Mouse (Mus musculus) cortical plate, adult 2 months (tissue): ENCODE measurements around the gene Stc2. TPM values are rescaled to one million over a fixed set of nuclear protein-coding genes. Genes with fewer than 3 reads are reported as not detected.
A peak's percentile ranks its signal among the peaks of the same experiment; 100 is the strongest.

Experiments
- H3K27ac ChIP-seq: fragments of 200-500 bp; 2 replicates; pipeline ENCODE4 v1.5.1; 2012; ENCODE audit warnings: low read length, control low read depth, inconsistent platforms; ENCODE audit not compliant: insufficient read depth
- H3K4me1 ChIP-seq: fragments of 200-500 bp; 2 replicates; pipeline ENCODE4 v1.6.1; 2011; ENCODE audit warnings: low read length; ENCODE audit not compliant: control insufficient read depth, insufficient read depth
- H3K4me3 ChIP-seq: fragments of 200-500 bp; 2 replicates; pipeline ENCODE4 v1.5.1; 2011; ENCODE audit warnings: mild to moderate bottlenecking, low read length, control low read depth; ENCODE audit not compliant: insufficient read depth
- CTCF ChIP-seq: fragments of 200-500 bp; IDR thresholded peaks from 2 replicates; pipeline ENCODE4 v1.5.1; 2011; ENCODE audit warnings: mild to moderate bottlenecking, control low read depth, low read length; ENCODE audit not compliant: insufficient read depth; ENCODE audit errors: extremely low read depth
- POLR2A ChIP-seq: fragments of 200-500 bp; IDR thresholded peaks from 2 replicates; pipeline ENCODE4 v1.6.1; 2011; ENCODE audit warnings: mild to moderate bottlenecking, low read length, control low read depth; ENCODE audit not compliant: insufficient read depth; ENCODE audit errors: extremely low read depth
- polyA plus RNA-seq: library from polyadenylated mRNA; depleted of rRNA; stranded (reverse); fragments of >200 nt; gene quantifications from 2 replicates; pipeline ENCODE4 v1.2.3, GENCODE M21; 2012; rRNA removed

The Stc2 gene
- 1.1 and 1.2 TPM in 2 replicates for polyA plus RNA-seq

DNA sequence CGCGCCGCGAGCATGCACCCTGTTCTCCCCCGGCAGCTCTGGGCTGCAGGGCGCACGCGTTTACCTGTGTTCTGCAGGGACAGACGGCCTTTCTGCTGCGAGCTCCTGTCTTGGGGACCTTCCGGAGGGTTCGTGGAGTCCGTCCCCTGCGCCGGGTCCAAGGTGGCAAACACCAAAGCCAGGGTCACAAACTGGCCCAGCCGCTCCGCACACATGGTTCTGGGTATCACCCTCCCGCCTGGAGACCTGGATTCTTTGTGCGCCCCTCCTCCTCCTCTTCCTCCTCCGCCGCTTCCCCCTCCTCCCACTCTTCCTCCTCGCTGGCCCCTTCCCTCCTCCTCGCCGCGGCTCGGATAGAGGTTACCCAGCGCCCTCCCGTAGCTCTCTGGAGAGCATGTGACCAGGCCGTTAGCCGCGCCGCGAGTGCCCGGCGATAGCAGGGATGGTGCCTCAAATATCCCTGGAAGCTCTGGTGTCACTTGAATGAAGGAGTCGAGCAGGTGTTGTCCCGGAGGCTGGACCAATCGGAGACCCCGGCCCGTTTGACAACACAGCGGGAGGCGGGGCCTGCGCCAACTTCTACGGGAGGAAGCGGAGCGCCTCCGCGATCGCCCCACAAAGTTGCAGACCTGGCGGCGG, at the start of gene Stc2:
TSS of gene Stc2 (minus strand) at position 427 of the 639 bp plus-strand sequence.
- H3K27ac ChIP-seq, result no peak within 1 kb of the TSS
- H3K4me1 ChIP-seq, result peaks cover 1% of the 10 kb centered on the region; the same call in 1 of the 2 replicates
- no peak for TF ChIP-seq POLR2A
- TF ChIP-seq CTCF, result no peak
- H3K4me3 ChIP-seq, result peak within 1 kb of the TSS; percentile 64

DNA sequence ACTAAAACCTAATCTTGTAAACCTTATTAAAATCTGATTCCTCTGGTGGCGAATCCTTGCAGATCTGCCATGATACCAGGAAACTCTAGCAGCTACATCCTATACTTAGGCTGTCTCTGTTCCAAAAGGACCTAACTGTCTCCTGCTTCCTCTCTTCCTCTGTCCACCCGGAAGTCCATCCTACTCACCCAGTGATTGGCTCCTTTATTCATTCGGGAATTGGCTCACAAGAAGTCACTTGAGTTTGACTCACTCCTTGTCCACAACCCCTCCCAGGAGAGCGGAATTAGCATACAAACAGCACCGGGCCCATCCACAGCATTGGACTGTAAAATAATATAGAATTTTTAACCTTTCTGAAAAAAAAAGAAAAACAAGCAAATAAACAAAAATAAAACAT, 47.2 kb upstream of the Stc2 start:
- Histone ChIP-seq H3K4me3 (no peak overlapping the region), H3K4me1 (no peaks in the 10 kb centered on the region), H3K27ac (no peak overlapping the region)
- TF ChIP-seq CTCF, result no peak

DNA sequence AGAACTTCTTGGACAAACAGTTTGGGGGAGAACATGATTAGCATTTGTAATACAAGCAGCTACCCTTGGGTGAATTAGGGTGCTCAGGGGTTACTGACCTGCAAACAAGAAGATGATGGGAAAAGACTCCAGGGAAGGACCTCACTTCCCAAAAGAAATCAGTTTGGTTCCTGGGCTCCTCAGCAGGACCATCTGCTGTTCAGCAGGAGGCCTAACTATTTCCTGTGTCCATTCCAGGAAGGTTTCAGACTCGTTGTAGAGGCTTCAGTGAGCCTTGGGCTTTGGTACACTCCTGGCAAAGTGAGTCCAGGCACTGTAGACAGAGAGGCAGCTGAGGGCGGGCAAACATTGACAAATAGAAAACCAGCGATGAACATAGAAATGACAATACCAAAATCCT, 42.5 kb upstream of the Stc2 start:
- Histone ChIP-seq H3K4me3 (no peak overlapping the region), H3K27ac (no peak overlapping the region), H3K4me1 (no peaks in the 10 kb centered on the region)
- TF ChIP-seq POLR2A, result no peak
- TF ChIP-seq CTCF, result no peak

GRCm38 (mm10) chr11:31406736-31407135, 36.9 kb upstream of the Stc2 start:
- no peak for TF ChIP-seq CTCF
- TF ChIP-seq POLR2A, result no peak
- no peak overlapping the region for H3K4me3 ChIP-seq
- no peaks in the 10 kb centered on the region for H3K4me1 ChIP-seq
- no peak overlapping the region for H3K27ac ChIP-seq

DNA sequence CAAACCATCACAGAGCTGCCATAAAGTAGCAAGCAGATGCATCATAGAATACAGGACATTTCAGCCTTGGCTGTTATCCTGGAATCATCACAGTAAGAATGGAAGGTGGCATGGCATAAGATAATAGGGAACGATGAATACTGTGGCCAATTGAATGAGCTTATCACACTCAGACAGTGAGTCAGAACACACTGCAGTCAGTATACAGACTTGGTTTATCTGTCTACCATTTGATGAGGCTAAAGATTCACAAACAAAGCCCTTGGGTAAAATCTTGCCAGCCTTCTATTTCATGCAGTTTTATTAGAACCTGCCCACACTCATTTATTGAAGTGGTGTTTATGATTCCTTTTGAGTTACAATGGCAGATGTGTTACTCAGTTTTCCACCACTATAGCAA, 33.2 kb upstream of the Stc2 start:
- H3K27ac ChIP-seq, result no peak overlapping the region

DNA sequence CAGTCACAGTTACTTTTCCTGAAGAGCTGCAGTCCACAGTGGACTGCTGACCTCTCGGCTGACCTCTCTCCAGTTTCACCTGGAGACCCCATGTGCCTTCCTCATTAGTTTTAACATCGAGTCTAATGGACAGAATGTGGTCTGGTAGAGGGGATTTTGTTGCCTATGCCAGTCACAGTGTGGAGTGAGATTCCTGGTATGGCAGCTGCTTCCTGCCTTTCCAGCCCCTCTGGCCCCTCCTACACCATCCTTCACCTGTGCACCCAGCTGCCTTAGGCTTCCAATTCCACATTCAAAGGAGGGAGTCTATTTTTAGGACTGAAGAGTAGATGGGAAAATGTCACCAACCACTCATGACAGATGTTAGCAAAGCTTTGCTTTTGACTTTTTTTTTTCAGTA, 28.7 kb upstream of the Stc2 start:
- Histone ChIP-seq H3K4me3 (no peak overlapping the region), H3K4me1 (no peaks in the 10 kb centered on the region), H3K27ac (no peak overlapping the region)
- no peak for TF ChIP-seq CTCF
- no peak for TF ChIP-seq POLR2A

More for the DNA sequence above, 33.2 kb upstream of the Stc2 start:
- TF ChIP-seq CTCF, result no peak
- no peak for TF ChIP-seq POLR2A
- Histone ChIP-seq H3K4me3 (no peak overlapping the region), H3K4me1 (no peaks in the 10 kb centered on the region)

GRCm38 (mm10) chr11:31396638-31397417, 27.0 kb upstream of the Stc2 start:
- Histone ChIP-seq H3K4me1 (no peaks in the 10 kb centered on the region), H3K27ac (no peak overlapping the region), H3K4me3 (no peak overlapping the region)
- TF ChIP-seq POLR2A (no peak), CTCF (no peak)

- Histone ChIP-seq H3K27ac (no peak overlapping the region), H3K4me1 (no peaks in the 10 kb centered on the region), H3K4me3 (no peak overlapping the region)
- TF ChIP-seq POLR2A (no peak), CTCF (no peak)
Measured at GRCm38 (mm10) chr11:31394026-31394425, 24.2 kb upstream of the Stc2 start.

- Histone ChIP-seq H3K27ac (no peak overlapping the region), H3K4me3 (no peak overlapping the region), H3K4me1 (no peaks in the 10 kb centered on the region)
- no peak for TF ChIP-seq POLR2A
- no peak for TF ChIP-seq CTCF
Measured at GRCm38 (mm10) chr11:31392340-31392739, 22.5 kb upstream of the Stc2 start.

- no peak for TF ChIP-seq POLR2A
- no peak for TF ChIP-seq CTCF
Measured at GRCm38 (mm10) chr11:31388890-31389289, 19.0 kb upstream of the Stc2 start.

More at GRCm38 (mm10) chr11:31388890-31389289, 19.0 kb upstream of the Stc2 start:
- Histone ChIP-seq H3K4me1 (no peaks in the 10 kb centered on the region), H3K4me3 (no peak overlapping the region), H3K27ac (no peak overlapping the region)
